Mouse (Mus musculus) limb, embryonic 15.5 days (tissue): ENCODE data around the gene Fmo1. TPM values are rescaled to one million over a fixed set of nuclear protein-coding genes. Genes with fewer than 3 reads are reported as not detected.
"Not testable (repeated sequence)": the region's sequence is repeated elsewhere in the genome, so short reads cannot be mapped to it uniquely, and the experiment has no call there.

Experiments used
- ATAC-seq: fragments of 200-750 bp; cut with Nextera tagmentation; 2 replicates; pipeline ENCODE4 v1.8.0; 2017; ENCODE audit warnings: low read depth, moderate TSS enrichment; ENCODE audit not compliant: insufficient number of reproducible peaks, low FRiP score, low TSS enrichment
- H3K27ac ChIP-seq: fragments of 300-500 bp; sonication (generic); 2 replicates; pipeline ENCODE4 v1.5.1; 2015; ENCODE audit warnings: moderate library complexity, mild to moderate bottlenecking, inconsistent platforms
- H3K27me3 ChIP-seq: fragments of 300-500 bp; sonication (generic); 2 replicates; pipeline ENCODE4 v1.6.1; 2015; ENCODE audit warnings: inconsistent platforms
- H3K36me3 ChIP-seq: fragments of 300-500 bp; sonication (generic); 2 replicates; pipeline ENCODE4 v1.6.1; 2015; ENCODE audit warnings: inconsistent platforms
- H3K4me1 ChIP-seq: fragments of 300-500 bp; sonication (generic); 2 replicates; pipeline ENCODE4 v1.6.1; 2015; ENCODE audit warnings: inconsistent platforms
- H3K4me2 ChIP-seq: fragments of 300-500 bp; sonication (generic); 2 replicates; pipeline ENCODE4 v1.6.1; 2015; ENCODE audit warnings: mild to moderate bottlenecking, inconsistent platforms
- H3K4me3 ChIP-seq: fragments of 300-500 bp; sonication (generic); 2 replicates; pipeline ENCODE4 v1.5.1; 2015; ENCODE audit warnings: mild to moderate bottlenecking, inconsistent platforms
- H3K9ac ChIP-seq: fragments of 300-500 bp; sonication (generic); 2 replicates; pipeline ENCODE4 v1.6.1; 2015; ENCODE audit warnings: inconsistent platforms
- H3K9me3 ChIP-seq: fragments of 300-500 bp; sonication (generic); 2 replicates; pipeline ENCODE4 v1.6.1; 2016; ENCODE audit warnings: inconsistent platforms
- WGBS: fragments of 180-500 bp; shearing (Covaris S2); methylation state at CpG from one replicate; pipeline ENCODE4 v1.1.7; 2015; 5-methylcytosine and 5-hydroxymethylcytosine counted together
- polyA plus RNA-seq: library from polyadenylated mRNA; unstranded; fragments of >200 nt; fragmentation: Nextera tagmentation; extraction: Ambion mirVana; gene quantifications from 2 replicates; pipeline ENCODE4 v1.2.1, GENCODE M21; 2015

Fmo1 gene
- polyA plus RNA-seq, 1 experiment from 2014 or later: 37.2 TPM

DNA sequence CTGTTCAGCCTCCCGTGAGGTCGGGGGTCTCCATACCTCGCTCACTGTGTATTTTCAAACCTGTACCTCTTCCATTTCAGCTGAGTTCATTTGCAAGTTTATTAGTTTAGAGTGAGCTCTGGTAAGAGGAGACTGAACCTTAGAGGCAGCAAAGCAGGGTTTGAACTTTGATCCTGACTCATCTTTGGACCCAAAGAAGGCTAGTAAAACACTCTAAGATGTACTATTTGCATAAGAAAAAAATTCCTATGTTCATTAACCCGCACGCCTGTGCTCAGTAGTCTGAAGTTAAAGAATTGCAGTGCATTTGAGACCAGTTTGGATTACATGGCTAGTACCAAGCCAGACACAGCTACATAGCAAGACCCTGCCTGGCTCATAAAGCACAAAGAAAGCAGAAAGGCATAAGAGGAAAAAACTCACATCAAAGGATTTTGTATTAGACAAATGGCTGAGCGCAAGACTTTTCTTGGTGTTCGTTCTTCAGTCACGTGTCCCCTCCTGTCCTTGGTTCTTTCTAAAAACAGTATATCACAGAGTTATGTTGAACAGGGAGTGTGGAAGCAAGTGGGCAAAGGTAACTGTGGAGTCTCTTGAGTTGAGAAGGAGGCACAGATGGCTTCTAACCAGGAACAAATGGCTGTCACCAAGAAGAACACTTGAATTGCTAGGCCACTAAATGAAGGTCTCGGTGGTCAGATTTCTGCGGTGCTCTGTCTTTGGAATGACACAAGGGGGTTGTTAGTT, 50.9 kb downstream of the Fmo1 start:
- H3K9me3 ChIP-seq: no peaks in the 10 kb centered on the region
- no peaks in the 10 kb centered on the region for H3K27me3 ChIP-seq
- no peak overlapping the region for H3K4me2 ChIP-seq
- ATAC-seq: no peak
- no peak overlapping the region for H3K4me3 ChIP-seq
- 76% methylated on average over 10 of the region's 10 CpGs for WGBS
- H3K27ac ChIP-seq: no peak overlapping the region
- no peak overlapping the region for H3K9ac ChIP-seq
- H3K36me3 ChIP-seq: no peaks in the 10 kb centered on the region
- no peaks in the 10 kb centered on the region for H3K4me1 ChIP-seq

GRCm38 (mm10) chr1:162814932-162815331, 51.5 kb downstream of the Fmo1 start:
- Histone ChIP-seq H3K9ac (no peak overlapping the region), H3K4me1 (no peaks in the 10 kb centered on the region), H3K36me3 (no peaks in the 10 kb centered on the region), H3K4me3 (no peak overlapping the region), H3K9me3 (no peaks in the 10 kb centered on the region), H3K27ac (no peak overlapping the region), H3K4me2 (no peak overlapping the region), H3K27me3 (no peaks in the 10 kb centered on the region)
- no peak for ATAC-seq
- 75% methylated on average over 4 of the region's 4 CpGs for WGBS

GRCm38 (mm10) chr1:162813836-162814156, 52.6 kb downstream of the Fmo1 start, which contains the start of gene Fmo4:
Gene Fmo4 (minus strand): TSS chr1:162813972.
- H3K27me3 ChIP-seq: no peaks in the 10 kb centered on the region
- no peaks in the 10 kb centered on the region for H3K36me3 ChIP-seq
- H3K9ac ChIP-seq: no peak within 1 kb of the TSS
- no peaks in the 10 kb centered on the region for H3K9me3 ChIP-seq
- H3K4me1 ChIP-seq: no peaks in the 10 kb centered on the region
- H3K27ac ChIP-seq: no peak within 1 kb of the TSS
- no peak within 1 kb of the TSS for H3K4me3 ChIP-seq
- H3K4me2 ChIP-seq: no peak within 1 kb of the TSS
- WGBS: 36% methylated on average over 8 of the region's 8 CpGs
- no peak for ATAC-seq

DNA sequence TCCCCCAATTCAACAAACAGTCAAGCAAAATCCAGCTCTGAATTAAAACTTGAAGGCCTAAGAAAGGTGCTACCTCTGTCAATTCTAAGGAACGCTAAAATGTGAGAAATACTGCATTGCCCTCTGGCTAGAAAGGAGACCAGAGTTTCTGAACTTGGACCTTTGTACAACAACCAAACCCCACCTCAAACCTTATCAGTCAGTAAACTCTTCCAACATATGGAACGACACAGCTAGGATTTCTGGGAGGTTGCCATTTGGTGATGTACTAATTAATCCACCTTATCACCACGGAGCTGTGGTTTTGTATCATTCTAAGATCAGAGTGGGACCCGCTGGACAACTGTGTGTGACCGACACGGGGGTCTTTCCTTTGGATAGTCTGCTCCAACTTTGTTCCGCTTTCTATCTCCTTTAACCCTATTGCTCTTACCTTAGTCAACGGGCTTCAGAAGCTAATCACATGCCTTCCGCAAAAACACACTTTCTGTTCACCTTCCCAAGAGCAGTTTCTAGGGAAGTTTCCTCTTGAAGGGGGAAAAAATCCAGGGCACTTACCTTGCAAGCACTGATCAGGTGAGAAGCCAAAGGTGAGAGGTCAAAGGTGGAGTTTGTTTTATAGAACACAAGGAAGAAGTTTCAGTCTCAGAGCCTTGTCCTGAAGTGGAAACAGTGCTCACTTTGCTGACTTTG, 53.1 kb downstream of the Fmo1 start:
- ATAC-seq: no peak
- H3K36me3 ChIP-seq: no peaks in the 10 kb centered on the region
- no peaks in the 10 kb centered on the region for H3K9me3 ChIP-seq
- no peaks in the 10 kb centered on the region for H3K4me1 ChIP-seq
- no peaks in the 10 kb centered on the region for H3K27me3 ChIP-seq
- H3K27ac ChIP-seq: no peak overlapping the region
- no peak overlapping the region for H3K9ac ChIP-seq
- no peak overlapping the region for H3K4me2 ChIP-seq
- no peak overlapping the region for H3K4me3 ChIP-seq
- WGBS: 88% methylated on average over 9 of the region's 9 CpGs

GRCm38 (mm10) chr1:162808541-162808940, 57.9 kb downstream of the Fmo1 start:
- no peak overlapping the region for H3K4me2 ChIP-seq
- no peak for ATAC-seq
- no peaks in the 10 kb centered on the region for H3K9me3 ChIP-seq
- H3K9ac ChIP-seq: no peak overlapping the region
- no peak overlapping the region for H3K27ac ChIP-seq
- no peaks in the 10 kb centered on the region for H3K27me3 ChIP-seq
- no peaks in the 10 kb centered on the region for H3K36me3 ChIP-seq
- H3K4me3 ChIP-seq: no peak overlapping the region
- H3K4me1 ChIP-seq: no peaks in the 10 kb centered on the region
- 82% methylated on average over 3 of the region's 3 CpGs for WGBS

DNA sequence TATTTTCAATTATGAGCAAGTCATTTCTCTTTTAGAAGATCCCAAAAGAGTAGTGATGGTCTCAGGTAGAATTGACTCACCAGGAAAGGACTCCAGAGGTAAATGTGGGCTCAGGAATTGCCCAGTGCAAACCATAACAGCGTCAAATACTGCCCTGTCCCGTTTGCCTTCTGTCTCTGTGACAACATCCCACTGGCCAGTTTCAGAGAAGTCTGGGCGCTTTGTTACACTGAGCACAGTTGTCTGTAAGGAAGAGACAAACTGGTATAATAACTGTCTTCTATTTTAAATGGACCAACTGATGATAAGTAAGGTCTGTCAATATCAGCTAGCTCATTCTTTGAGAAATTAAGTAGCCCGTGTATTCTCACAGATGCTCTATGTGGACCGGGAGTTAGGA, 59.0 kb downstream of the Fmo1 start:
- WGBS: 84% methylated on average over 5 of the region's 5 CpGs
- no peaks in the 10 kb centered on the region for H3K27me3 ChIP-seq
- H3K36me3 ChIP-seq: no peaks in the 10 kb centered on the region
- ATAC-seq: no peak
- no peak overlapping the region for H3K4me2 ChIP-seq
- no peaks in the 10 kb centered on the region for H3K9me3 ChIP-seq
- H3K4me1 ChIP-seq: no peaks in the 10 kb centered on the region
- H3K27ac ChIP-seq: no peak overlapping the region
- no peak overlapping the region for H3K4me3 ChIP-seq
- no peak overlapping the region for H3K9ac ChIP-seq

GRCm38 (mm10) chr1:162805011-162805410, 61.4 kb downstream of the Fmo1 start:
- H3K9me3 ChIP-seq: no peaks in the 10 kb centered on the region
- no peaks in the 10 kb centered on the region for H3K4me1 ChIP-seq
- ATAC-seq: no peak
- no peak overlapping the region for H3K27ac ChIP-seq
- H3K4me2 ChIP-seq: no peak overlapping the region
- no peaks in the 10 kb centered on the region for H3K36me3 ChIP-seq
- no peak overlapping the region for H3K9ac ChIP-seq
- no peak overlapping the region for H3K4me3 ChIP-seq
- no peaks in the 10 kb centered on the region for H3K27me3 ChIP-seq
- WGBS: 45% methylated on average over 5 of the region's 5 CpGs

- Histone ChIP-seq H3K9me3 (no peaks in the 10 kb centered on the region), H3K27me3 (no peaks in the 10 kb centered on the region), H3K4me2 (no peak overlapping the region), H3K4me1 (no peaks in the 10 kb centered on the region), H3K27ac (no peak overlapping the region), H3K36me3 (no peaks in the 10 kb centered on the region), H3K4me3 (no peak overlapping the region), H3K9ac (no peak overlapping the region)
- ATAC-seq: no peak
Observed at GRCm38 (mm10) chr1:162796441-162796840, 70.0 kb downstream of the Fmo1 start.

DNA sequence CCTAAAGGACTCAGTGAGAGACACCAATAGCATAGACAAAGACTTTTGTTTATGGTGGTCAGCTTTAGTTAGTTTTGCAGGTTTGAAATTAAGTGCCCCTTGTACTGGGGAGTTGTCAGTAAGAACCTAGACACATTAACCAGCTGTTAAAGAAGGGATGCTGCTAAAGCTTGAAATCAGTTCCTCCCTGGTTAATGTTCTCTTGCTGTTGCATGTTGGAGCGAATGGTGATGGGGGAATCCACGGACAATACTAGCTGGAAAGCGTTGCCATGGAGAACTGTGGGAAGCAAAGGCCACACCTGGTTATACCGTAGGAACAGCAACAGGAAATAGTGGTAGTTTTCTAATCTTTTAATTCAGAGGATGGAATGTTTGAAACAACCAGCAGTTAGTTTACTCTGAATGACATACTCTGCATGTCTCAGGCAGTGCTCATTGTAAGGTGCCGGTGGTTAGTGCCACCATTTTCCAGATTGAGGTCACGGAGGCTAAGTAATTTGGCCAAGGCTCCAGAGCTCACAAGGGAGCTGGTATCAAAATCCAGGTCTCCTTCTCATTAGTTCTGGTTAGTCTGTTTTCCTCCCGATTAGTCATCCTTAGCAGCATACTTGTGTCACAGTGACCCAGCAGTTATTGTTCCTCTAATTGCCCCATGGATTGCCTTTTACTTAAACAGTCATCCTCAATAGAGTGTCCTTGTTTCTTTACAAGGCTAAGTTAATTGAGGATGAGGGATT, 73.9 kb downstream of the Fmo1 start:
- Histone ChIP-seq H3K4me2 (no peak overlapping the region), H3K4me3 (no peak overlapping the region), H3K9me3 (no peaks in the 10 kb centered on the region), H3K27ac (no peak overlapping the region), H3K27me3 (no peaks in the 10 kb centered on the region), H3K36me3 (no peaks in the 10 kb centered on the region), H3K4me1 (no peaks in the 10 kb centered on the region), H3K9ac (no peak overlapping the region)
- WGBS: 63% methylated on average over 7 of the region's 7 CpGs
- no peak for ATAC-seq

GRCm38 (mm10) chr1:162785222-162785621, 81.2 kb downstream of the Fmo1 start:
- Histone ChIP-seq H3K4me3 (no peak overlapping the region), H3K4me1 (no peaks in the 10 kb centered on the region), H3K4me2 (no peak overlapping the region), H3K9ac (no peak overlapping the region), H3K27me3 (no peaks in the 10 kb centered on the region), H3K36me3 (no peaks in the 10 kb centered on the region), H3K27ac (no peak overlapping the region), H3K9me3 (no peaks in the 10 kb centered on the region)
- WGBS: 81% methylated on average over 4 of the region's 4 CpGs
- no peak for ATAC-seq

DNA sequence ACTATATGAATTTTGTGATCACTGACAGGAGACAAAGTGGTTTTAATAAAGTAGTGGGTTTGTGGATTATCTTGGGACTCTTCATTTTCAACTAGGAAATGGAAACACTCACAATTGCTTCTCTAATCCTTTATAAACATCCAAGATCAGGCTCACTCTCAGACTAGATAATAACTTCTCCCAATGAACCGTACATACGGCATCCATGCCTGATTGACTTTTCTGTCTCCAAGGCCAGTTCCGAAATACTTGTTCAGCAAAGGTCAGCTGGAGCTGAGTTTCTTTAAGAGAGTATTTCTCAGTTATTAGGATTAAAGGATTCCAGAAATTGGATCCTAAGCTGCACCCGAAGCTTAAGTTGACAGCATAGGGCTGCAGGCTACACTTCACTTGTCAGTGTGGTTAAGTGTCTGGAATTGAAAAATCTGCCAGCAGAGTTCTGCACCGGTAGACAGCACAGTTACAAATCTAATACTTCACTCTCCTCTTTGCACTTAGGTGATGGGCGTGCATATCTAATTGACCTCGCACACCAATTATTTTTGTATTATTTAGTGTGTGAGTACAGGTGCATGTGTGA, 82.7 kb downstream of the Fmo1 start:
- no peaks in the 10 kb centered on the region for H3K9me3 ChIP-seq
- H3K27ac ChIP-seq: no peak overlapping the region
- no peak for ATAC-seq
- 74% methylated on average over 7 of the region's 7 CpGs for WGBS
- no peak overlapping the region for H3K4me3 ChIP-seq
- no peaks in the 10 kb centered on the region for H3K36me3 ChIP-seq
- no peak overlapping the region for H3K4me2 ChIP-seq
- no peak overlapping the region for H3K9ac ChIP-seq
- no peaks in the 10 kb centered on the region for H3K4me1 ChIP-seq
- H3K27me3 ChIP-seq: no peaks in the 10 kb centered on the region

DNA sequence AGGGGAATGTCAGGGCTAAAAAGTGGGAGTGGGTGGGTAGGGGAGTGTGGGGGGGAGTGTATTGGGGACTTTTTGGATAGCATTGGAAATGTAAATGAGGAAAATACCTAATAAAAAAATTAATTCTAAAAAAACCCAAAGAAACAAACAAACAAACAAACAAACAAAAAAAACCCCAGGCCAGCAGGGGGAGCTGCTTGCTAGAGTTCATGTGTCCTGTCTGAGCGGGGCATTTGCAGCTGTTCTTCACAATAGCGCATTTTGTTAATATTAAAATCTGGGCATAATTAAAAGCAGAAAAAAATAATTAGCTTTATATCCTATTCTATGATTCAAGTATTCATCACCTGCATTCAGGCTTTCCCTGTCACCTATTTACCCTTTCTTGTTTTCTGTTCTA, 85.4 kb downstream of the Fmo1 start:
- not testable (repeated sequence) for H3K27ac ChIP-seq, H3K36me3 ChIP-seq, H3K9me3 ChIP-seq, H3K4me2 ChIP-seq, H3K4me1 ChIP-seq, H3K9ac ChIP-seq, ATAC-seq, H3K4me3 ChIP-seq, H3K27me3 ChIP-seq
- 90% methylated on average over 2 of the region's 2 CpGs for WGBS
